Mouse (Mus musculus) thymus, adult 2 months (tissue): ENCODE results near the gene Mxi1.

Source experiments
- CTCF ChIP-seq: fragments of 200-500 bp; IDR thresholded peaks from 2 replicates; pipeline ENCODE4 v1.5.1; 2012; ENCODE audit warnings: mild to moderate bottlenecking, control low read depth, low read length, moderate library complexity, borderline replicate concordance; ENCODE audit not compliant: control insufficient read depth, poor library complexity, insufficient read depth; ENCODE audit errors: extremely low read depth
- POLR2A ChIP-seq: fragments of 200-500 bp; IDR thresholded peaks from 2 replicates; pipeline ENCODE4 v1.6.1; 2012; ENCODE audit warnings: mild to moderate bottlenecking, low read length, control low read depth, moderate library complexity; ENCODE audit not compliant: control insufficient read depth, poor library complexity, insufficient read depth; ENCODE audit errors: extremely low read depth

- TF ChIP-seq POLR2A = no peak
- no peak for TF ChIP-seq CTCF
Observed at GRCm38 (mm10) chr19:53303382-53303781, 6.9 kb upstream of the Mxi1 start.
